Mouse (Mus musculus) ovary, adult 18-20 months (tissue): Measurements from ENCODE around the gene En2.

Experiments used
- DNase-seq: peaks from one replicate; pipeline ENCODE4 v3.0.0; 2022; ENCODE audit warnings: low spot score, mixed read lengths

The En2 gene

DNA sequence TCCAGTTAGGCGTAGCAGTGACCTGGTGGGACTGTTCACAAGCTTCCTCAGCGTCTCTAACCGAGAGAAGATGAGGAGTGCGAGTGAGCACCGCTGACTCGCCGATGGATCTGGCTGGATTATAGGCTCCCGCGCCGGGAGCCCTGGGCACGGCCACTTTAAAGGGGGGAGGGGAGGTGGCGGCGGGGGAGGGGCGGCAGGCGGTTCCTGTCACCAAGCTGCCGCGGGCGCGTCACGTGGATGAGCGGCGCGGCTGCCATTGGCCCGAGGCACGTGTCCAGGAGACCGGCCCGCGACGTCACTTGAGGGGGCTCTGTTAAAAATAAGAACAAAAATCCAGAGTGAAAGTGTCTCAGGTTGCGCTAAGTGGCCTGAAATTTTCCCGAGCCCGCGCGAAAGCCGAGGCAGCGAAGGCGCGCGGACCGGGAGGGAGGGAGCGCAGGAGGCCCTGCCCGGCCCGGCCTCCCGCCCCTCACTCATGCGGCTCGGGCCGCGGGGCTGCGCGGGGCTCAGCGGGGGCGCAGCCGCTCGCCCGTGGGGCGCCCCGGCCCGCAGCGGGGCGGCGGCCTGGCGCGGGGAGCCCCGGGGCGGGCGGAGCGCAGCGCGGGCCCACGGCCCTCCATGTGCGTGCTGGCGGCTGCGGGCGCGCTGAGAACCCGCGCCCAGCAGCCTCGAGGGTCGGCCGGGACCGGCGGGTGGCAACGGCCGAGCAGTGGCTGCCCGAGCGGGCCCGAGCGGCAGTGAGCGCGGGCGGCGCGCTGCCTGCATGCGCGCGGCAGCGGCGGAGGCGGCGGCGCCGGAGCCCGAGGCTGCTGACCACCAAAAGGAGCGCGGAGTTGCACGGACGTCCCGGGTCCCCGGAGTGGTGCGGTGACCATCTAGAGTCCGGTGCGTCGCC, at the start of gene En2:
Gene En2 (plus strand): TSS at position 337 of the 898 bp plus-strand sequence.
- DNase-seq: no peak

DNA sequence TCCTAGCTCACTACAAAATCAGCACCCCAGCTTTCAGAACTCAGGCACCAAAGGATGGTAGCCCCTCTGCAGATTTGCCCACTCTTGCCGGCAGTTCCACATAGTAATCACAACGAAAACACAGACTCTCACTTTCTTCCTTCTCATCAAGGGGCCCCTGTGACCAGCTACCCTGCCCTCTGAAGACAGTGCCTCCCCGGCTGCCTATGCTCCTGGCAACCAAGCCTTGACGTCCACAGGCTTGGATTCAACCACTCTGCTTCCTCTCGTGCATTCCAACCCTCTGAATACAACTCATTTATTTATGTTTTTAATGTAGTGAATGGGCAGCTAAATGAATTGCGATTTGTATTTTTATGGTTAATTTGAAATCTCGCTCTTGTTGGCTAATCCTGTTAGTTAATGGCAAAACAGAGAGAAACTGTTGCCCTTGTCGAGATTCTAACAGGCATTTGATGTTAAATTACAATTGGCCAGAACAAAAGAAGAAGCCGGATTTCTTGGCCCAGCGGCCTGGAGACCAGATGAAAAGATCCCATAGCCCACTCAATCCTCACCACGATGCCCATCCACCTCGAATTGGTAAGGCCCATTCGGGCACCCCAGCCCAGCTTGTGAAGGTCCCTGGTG, 48.1 kb upstream of the En2 start:
- DNase-seq: no peak

- DNase-seq: no peak
Observed at GRCm38 (mm10) chr5:28117882-28118530, 47.5 kb upstream of the En2 start.

DNA sequence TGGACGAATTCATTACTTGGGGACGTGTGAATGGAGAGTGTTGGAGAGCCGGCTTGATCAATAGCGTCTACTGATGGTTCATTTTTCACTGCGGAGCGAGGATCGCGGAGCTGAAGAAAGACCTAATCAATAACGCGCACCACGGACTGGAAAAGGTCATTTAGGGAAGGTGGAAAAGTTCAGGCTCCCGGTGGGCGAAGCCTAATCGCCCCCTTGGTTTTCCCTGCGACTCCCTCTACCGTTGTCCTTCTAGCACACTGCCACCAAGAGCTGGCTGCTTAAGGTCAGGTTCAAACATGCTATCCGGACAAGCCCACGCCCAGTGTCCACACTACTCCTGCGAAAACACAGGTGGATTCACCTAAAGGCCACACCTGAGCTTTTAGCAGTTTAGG, 47.0 kb upstream of the En2 start:
- no peak for DNase-seq

GRCm38 (mm10) chr5:28119576-28119975, 45.9 kb upstream of the En2 start:
- no peak for DNase-seq

DNA sequence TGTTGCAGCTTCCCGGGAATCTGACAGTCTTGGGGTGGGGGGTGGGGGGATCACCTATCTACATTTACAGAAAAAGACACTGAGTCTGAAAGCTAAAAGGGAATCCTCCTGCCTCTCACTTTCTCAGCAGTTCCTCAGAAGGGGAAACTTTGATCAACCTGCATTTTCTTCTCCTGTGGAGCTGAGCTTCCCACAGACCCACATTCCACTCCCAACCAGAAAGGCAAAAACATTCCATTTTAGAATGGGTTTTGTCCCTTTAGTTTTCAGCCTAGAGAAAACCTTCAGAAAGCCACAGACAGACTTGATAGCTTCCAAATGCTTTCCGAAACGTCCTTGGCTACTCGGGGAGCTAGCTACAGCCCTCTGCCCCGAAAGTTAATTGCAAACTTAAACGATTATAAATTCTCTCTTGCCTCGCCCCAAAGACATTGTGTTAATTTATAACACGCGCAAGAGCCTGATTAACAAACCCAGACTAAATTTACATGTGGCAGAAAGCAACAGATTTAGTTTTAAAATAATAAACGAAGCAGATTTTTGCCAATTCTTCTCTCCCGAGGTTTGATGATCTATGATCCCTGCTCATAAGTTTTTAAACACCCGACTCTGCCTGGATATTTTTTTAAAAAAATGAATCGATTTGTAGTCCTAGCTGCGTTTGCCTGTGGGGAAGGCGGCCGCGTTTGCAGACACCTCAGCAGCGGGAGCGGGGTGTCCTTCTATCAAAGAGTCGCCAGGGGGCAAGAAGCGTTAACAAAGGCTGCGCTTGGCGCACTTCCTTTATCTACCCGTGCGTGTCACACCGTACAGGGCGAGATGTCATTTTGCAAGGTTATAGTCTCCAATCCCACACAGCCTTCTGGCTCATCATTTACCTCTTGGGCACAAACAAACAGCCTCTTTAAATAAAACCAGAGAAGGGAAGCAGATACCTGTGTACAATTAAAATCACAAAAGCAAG, 42.7 kb upstream of the En2 start:
- DNase-seq: peak; percentile 5

DNA sequence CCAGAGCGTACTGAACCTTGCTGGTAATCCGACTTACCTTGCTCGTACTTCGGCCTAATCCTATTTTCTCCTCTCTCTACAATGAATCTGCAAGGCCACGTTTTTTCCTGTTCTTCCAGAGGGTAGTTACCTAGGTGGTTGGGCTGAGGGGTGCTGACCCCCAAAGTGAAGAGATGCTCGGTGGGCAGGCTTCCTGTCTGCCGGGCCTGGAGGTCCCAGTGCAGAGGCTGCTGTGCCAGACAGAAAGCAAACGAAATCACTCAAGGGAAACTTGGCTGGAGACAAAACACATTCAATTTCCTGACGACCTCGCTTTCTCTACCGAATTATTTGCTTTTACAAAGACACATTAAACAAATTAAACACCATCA, 42.1 kb upstream of the En2 start:
- DNase-seq: no peak

DNA sequence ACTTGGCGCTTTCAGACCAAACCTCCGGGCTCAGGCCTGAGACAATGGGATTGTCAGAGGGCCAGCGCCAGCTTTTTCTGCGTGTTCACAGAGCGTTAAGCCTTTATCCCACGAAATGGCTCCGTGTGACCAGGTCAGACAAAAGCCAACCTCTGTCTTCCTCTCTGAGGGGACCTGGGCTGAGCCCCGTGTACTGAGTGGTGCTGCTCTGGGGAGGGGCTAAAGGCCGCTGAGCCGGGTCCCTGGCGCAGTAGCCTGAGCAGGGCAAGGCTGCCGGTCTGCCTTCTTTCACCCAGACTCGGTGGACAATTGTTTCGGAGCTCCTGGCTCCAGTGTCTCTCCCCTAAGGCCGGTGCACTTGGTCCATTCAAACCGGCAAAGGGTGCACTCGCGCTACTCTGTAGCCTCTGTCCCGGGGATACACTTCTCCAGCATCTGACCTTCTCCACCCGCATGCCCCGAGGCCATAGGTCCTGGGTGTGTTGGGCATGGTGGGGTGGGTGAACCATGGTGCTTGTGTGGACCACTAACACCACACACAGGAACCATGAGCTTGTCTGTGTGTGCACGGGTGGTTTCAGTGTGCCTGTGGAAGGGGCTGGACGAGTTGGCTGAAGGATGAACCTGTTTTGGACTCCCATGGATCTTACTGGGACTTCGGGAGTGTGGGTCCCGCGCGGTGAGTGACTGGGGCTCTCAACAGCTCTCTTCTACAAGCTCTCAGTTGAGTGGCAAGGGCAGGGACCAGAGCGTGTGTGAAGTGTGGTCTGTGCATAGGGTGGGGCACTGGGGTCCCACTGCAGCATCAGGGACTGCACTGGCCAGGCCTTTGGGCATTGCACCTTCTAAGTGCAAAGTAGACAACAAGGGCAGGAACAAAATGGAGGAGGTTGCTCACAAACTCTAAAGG, 40.9 kb upstream of the En2 start:
- DNase-seq: peak; percentile 4

DNA sequence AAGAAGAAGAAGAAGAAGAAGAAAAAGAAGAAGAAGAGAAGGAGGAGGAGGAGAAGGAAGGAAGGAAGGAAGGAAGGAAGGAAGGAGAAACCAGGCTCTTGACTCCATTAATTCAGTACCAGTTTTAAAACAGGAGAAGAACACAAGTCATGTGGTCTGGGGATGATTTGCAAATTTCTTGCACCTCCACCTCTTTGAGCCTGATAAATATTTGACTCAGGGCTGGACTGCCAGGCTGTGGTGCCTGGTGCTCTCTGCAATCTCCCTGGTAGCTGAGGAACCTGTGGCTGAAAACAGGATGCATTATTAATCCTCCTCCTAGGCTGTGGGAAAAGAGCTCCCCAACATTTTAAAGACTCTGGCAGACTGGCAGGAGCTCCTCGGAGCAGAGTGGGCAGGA, 36.6 kb upstream of the En2 start:
- DNase-seq: no peak

- DNase-seq: no peak
Observed at GRCm38 (mm10) chr5:28132231-28132630, 33.3 kb upstream of the En2 start.

- no peak for DNase-seq
Observed at GRCm38 (mm10) chr5:28136438-28136837, 29.1 kb upstream of the En2 start.

- no peak for DNase-seq
Observed at GRCm38 (mm10) chr5:28144555-28144954, 20.9 kb upstream of the En2 start.

GRCm38 (mm10) chr5:28146018-28146417, 19.5 kb upstream of the En2 start:
- DNase-seq: no peak

- no peak for DNase-seq
Observed at GRCm38 (mm10) chr5:28148473-28148872, 17.0 kb upstream of the En2 start.

DNA sequence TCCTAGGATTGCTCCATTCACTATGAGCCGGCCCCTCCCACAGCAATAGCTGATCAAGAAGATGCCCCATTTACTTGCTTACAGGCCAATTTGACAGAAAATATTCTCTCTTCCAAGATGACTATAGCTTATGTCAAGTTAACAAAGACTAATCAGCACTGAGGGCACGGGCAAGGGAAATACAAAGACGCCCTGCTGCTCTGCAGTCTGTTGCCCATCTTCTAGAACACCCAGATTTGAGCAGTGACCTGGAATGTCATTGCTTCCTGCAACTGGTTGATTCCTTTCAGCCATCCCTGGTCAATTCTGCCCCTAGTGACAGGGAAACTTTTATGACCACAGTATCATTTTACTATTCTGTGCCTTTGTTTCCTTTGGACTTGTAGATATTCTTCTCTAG, 16.1 kb upstream of the En2 start:
- no peak for DNase-seq

DNA sequence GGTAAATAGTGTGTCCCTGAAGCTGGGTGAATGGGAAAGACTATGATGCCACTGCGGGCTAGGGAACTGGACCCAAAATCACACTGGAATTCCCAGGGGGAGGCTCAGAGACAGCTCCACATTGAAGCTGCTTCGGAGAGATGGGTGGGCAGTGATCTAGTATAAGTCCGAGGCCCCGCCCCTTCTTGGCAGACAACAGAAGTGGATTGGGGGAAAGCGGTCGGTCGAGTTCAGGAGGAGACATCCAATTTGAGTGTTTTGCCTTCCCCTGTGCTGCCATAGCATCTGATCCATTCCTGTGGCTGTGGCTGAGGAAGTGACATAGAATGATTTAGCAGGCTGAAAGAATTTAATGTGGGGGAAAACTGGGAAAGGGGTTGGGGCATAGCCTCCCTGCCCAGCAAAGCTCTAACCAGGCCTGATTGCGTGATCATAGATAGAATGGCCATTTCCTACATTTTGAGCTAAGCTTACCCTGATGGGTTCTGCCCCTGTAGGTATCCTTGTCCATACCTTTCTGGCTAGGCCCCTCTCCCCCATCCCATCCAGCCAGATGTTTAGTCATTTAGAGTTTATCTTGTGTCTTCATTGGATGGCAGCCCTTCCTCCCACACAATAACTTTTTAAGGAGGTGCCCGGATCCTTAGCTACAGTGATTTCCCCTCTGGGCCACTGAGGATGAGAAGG, 8.3 kb upstream of the En2 start:
- DNase-seq: no peak

DNA sequence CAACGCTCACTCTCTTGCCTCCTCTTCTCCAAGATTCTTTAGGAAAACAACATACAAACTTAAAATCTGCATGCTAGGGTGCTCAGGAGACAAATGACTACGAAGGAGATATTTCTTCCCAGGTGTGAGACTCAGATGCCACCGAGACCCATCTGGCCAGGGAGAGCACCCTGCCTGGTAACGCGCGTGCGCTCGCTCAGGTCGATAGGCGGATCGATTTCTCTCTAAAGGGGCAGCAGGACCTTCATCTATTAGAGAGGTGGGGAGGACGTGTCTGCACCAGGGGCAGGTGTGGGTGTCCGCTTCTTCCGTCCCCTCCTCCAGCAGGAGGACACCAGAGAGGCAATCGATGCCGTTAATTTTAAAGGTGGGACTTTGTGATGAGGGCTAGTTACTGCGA, 7.7 kb upstream of the En2 start:
- no peak for DNase-seq

DNA sequence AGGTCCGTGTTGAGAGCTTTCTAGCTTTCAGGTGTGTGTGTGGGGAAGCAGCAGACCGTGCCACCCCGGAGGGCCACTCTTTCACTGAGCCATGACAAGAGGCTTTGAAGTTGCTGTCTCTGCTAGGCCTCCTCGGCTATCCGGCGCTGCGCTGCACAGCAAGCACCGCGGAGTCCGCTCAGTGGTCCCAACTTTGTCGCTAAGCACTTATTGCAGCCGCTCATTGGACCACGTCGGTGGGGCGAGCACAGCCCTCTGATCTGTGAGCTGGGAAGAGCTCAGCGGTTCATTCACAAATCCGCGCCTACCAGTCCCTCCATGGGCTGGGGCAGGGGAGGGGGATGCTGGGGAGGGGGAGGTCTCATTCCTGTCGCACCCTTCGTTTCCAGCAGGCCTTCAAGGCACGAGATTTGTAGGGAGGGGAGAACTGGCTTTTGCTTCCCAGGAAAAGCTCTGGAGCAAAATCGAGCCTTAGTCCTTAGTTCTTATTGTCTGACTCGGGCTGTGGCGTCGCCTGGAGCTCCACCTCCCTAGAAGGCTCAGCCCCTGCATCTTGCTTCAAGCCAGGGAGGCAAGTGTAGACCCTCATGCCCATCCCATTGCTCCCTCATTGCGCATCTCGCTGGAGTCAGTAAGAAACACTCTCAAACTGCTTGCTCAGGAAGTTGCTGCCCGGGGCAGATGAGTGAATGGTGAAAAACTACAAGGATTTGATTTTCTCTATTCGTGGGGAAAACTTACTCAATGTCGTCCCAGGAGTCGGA, 7.0 kb upstream of the En2 start:
- no peak for DNase-seq

DNA sequence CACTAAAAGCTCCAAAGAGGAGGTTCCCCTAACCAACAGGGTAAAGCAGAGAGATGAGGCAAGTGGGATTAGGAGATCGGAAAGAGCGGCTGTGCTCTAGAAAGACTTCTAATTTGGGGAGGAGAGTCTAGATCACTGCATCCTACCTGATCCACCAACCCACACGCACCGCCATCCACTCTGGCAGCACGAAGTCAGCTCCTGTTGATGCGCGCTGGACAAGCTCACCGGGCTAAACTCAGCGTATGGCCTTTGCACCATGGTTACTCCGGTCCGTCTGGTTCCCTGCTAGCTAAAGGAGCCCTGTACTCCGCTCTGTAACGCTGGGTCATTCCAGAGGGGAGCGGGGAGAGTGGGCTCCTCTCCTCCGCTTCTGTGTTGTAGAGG, 6.4 kb upstream of the En2 start:
- no peak for DNase-seq
